Mouse (Mus musculus) cerebellum, adult 2 months (tissue): Measurements from ENCODE around the gene Sh2b3. TPM values are rescaled to one million over a fixed set of nuclear protein-coding genes. Genes with fewer than 3 reads are reported as not detected.

Experiments used
- DNase-seq, 2 experiments: peaks; one replicate each; pipeline ENCODE4 v3.0.0; 2021
- H3K27ac ChIP-seq: fragments of 200-500 bp; 2 replicates; pipeline ENCODE4 v1.5.1; 2012; ENCODE audit warnings: low read length, control low read depth, inconsistent platforms; ENCODE audit not compliant: insufficient read depth
- H3K27me3 ChIP-seq: fragments of 200-500 bp; 2 replicates; pipeline ENCODE4 v1.6.1; 2012; ENCODE audit warnings: inconsistent platforms, mild to moderate bottlenecking, low read length, moderate library complexity; ENCODE audit not compliant: control insufficient read depth, insufficient read depth
- H3K4me1 ChIP-seq: fragments of 200-500 bp; 2 replicates; pipeline ENCODE4 v1.6.1; 2011; ENCODE audit warnings: low read length; ENCODE audit not compliant: control insufficient read depth, insufficient read depth
- H3K4me3 ChIP-seq: fragments of 200-500 bp; replicated peaks from 2 replicates; pipeline ENCODE3; 2011; ENCODE audit warnings: mild to moderate bottlenecking, low read depth, low read length, control low read depth; ENCODE audit not compliant: insufficient read depth
- CTCF ChIP-seq: fragments of 200-500 bp; IDR thresholded peaks from 2 replicates; pipeline ENCODE4 v1.5.1; 2011; ENCODE audit warnings: low read depth, mild to moderate bottlenecking, control low read depth, low read length, moderate library complexity, borderline replicate concordance; ENCODE audit not compliant: insufficient read depth
- POLR2A ChIP-seq: fragments of 200-500 bp; IDR thresholded peaks from 2 replicates; pipeline ENCODE4 v1.6.1; 2011; ENCODE audit warnings: low read length, control low read depth, borderline replicate concordance; ENCODE audit not compliant: insufficient read depth
- WGBS: fragments of 180-500 bp; shearing (Covaris S2); methylation state at CpG from one replicate; pipeline ENCODE4 v1.1.7; 2018; 5-methylcytosine and 5-hydroxymethylcytosine counted together
- polyA plus RNA-seq: library from polyadenylated mRNA; depleted of rRNA; stranded (reverse); fragments of >200 nt; gene quantifications from 2 replicates; pipeline ENCODE4 v1.2.3, GENCODE M21; 2012

Gene Sh2b3
- polyA plus RNA-seq, 1 experiment = 30.8 TPM

GRCm38 (mm10) chr5:121834991-121835747 lies 2.3 kb downstream of the Sh2b3 start:
- H3K4me3 ChIP-seq = peak overlapping the region; percentile 89
- peak in 1 of 2 experiments; percentile 44 for DNase-seq
- WGBS = 9% methylated on average over 12 of the region's 12 CpGs
- peaks cover 27% of the 10 kb centered on the region for H3K4me1 ChIP-seq
- no peak for TF ChIP-seq POLR2A
- no peaks in the 10 kb centered on the region for H3K27me3 ChIP-seq
- peak overlapping the region; percentile 35 for H3K27ac ChIP-seq

- DNase-seq = no peak
- 22% methylated on average over 7 of the region's 7 CpGs for WGBS
- H3K4me3 ChIP-seq = peak overlapping the region; percentile 89
- H3K4me1 ChIP-seq = peaks cover 35% of the 10 kb centered on the region
- peak overlapping the region; percentile 69 for H3K27ac ChIP-seq
- H3K27me3 ChIP-seq = no peaks in the 10 kb centered on the region
- TF ChIP-seq CTCF = no peak
- TF ChIP-seq POLR2A = no peak
These were observed 3.2 kb downstream of the Sh2b3 start for GRCm38 (mm10) chr5:121834241-121834606.

GRCm38 (mm10) chr5:121833572-121834240 lies 3.7 kb downstream of the Sh2b3 start:
- H3K27ac ChIP-seq = peak overlapping the region; percentile 69
- no peaks in the 10 kb centered on the region for H3K27me3 ChIP-seq
- peak overlapping the region; percentile 89 for H3K4me3 ChIP-seq
- peak; percentile 57 to 67 for DNase-seq
- H3K4me1 ChIP-seq = peaks cover 38% of the 10 kb centered on the region
- no peak for TF ChIP-seq CTCF
- no peak for TF ChIP-seq POLR2A
- WGBS = 14% methylated on average over 10 of the region's 10 CpGs

GRCm38 (mm10) chr5:121833159-121833558 lies 4.3 kb downstream of the Sh2b3 start:
- H3K4me1 ChIP-seq = peaks cover 41% of the 10 kb centered on the region
- H3K27me3 ChIP-seq = no peaks in the 10 kb centered on the region
- peak in 1 of 2 experiments; percentile 43 for DNase-seq
- H3K4me3 ChIP-seq = peak overlapping the region; percentile 89
- TF ChIP-seq CTCF = no peak
- no peak for TF ChIP-seq POLR2A
- H3K27ac ChIP-seq = peak overlapping the region; percentile 61
- 65% methylated on average over 2 of the region's 2 CpGs for WGBS

GRCm38 (mm10) chr5:121832376-121833155 lies 4.9 kb downstream of the Sh2b3 start:
- no peak overlapping the region for H3K27ac ChIP-seq
- TF ChIP-seq CTCF (no peak), POLR2A (no peak)
- H3K27me3 ChIP-seq = no peaks in the 10 kb centered on the region
- peak in 1 of 2 experiments; percentile 41 for DNase-seq
- H3K4me3 ChIP-seq = peak overlapping the region; percentile 23
- whole genome bisulfite sequencing = 47% methylated on average over 6 of the region's 6 CpGs
- peaks cover 47% of the 10 kb centered on the region for H3K4me1 ChIP-seq

GRCm38 (mm10) chr5:121831002-121831601 lies 6.3 kb downstream of the Sh2b3 start:
- Histone ChIP-seq H3K27ac (peak overlapping the region; percentile 27; the same call in 1 of the 2 replicates), H3K4me3 (no peak overlapping the region), H3K4me1 (peaks cover 59% of the 10 kb centered on the region), H3K27me3 (no peaks in the 10 kb centered on the region)
- DNase-seq = no peak
- TF ChIP-seq CTCF (no peak), POLR2A (no peak)
- 77% methylated on average over 6 of the region's 6 CpGs for WGBS
